Mouse (Mus musculus) embryo, embryonic 10 days (tissue): ENCODE results near the gene U2af2.
A peak's percentile ranks its signal among the peaks of the same experiment; 100 is the strongest.
"Not testable (repeated sequence)": the region's sequence is repeated elsewhere in the genome, so short reads cannot be mapped to it uniquely, and the experiment has no call there.

Experiments
- DNase-seq: peaks from one replicate; pipeline ENCODE4 v3.0.0-alpha.2; 2015; ENCODE audit warnings: low spot score

U2af2 gene

GRCm38 (mm10) chr7:5061774-5062359 is at the start of gene U2af2:
Gene U2af2, plus strand, starts transcription at chr7:5062143.
- peak; percentile 88 for DNase-seq

- no peak for DNase-seq
These were observed 49.0 kb upstream of the U2af2 start for GRCm38 (mm10) chr7:5012681-5013513.

GRCm38 (mm10) chr7:5014251-5015117 is 47.5 kb upstream of the U2af2 start, which contains the start of the genes Zfp524 and Fiz1:
Gene Zfp524, plus strand, starts transcription at chr7:5014415.
Gene Fiz1, minus strand, starts transcription at chr7:5014697.
- DNase-seq = peak; percentile 94

- DNase-seq = peak; percentile 94
These were observed 46.6 kb upstream of the U2af2 start, which contains the start of gene Gm44973 for GRCm38 (mm10) chr7:5015118-5016001. Gene Gm44973, plus strand, starts transcription at chr7:5015496.

- no peak for DNase-seq
These were observed 45.9 kb upstream of the U2af2 start for GRCm38 (mm10) chr7:5016057-5016456.

GRCm38 (mm10) chr7:5016920-5017319 is 45.0 kb upstream of the U2af2 start:
- DNase-seq = no peak

GRCm38 (mm10) chr7:5017352-5017751 is 44.6 kb upstream of the U2af2 start:
- DNase-seq = no peak

- DNase-seq = no peak
These were observed 44.0 kb upstream of the U2af2 start for GRCm38 (mm10) chr7:5017931-5018330.

GRCm38 (mm10) chr7:5019576-5019975 is 42.4 kb upstream of the U2af2 start:
- DNase-seq = not testable (repeated sequence)

GRCm38 (mm10) chr7:5020000-5020681 is 41.8 kb upstream of the U2af2 start, which contains the start of the genes Zfp865 and Ccdc106:
Gene Zfp865, plus strand, starts transcription at chr7:5020376.
Gene Ccdc106, plus strand, starts transcription at chr7:5020553.
- DNase-seq = peak; percentile 99

- DNase-seq = peak; percentile 39
These were observed 41.3 kb upstream of the U2af2 start for GRCm38 (mm10) chr7:5020685-5021084.

GRCm38 (mm10) chr7:5021197-5021596 is 40.7 kb upstream of the U2af2 start:
- no peak for DNase-seq

- no peak for DNase-seq
These were observed 32.4 kb upstream of the U2af2 start for GRCm38 (mm10) chr7:5029543-5029942.

- no peak for DNase-seq
These were observed 32.0 kb upstream of the U2af2 start for GRCm38 (mm10) chr7:5029946-5030345.

GRCm38 (mm10) chr7:5030554-5031275 is 31.2 kb upstream of the U2af2 start:
- DNase-seq = no peak

GRCm38 (mm10) chr7:5031496-5031895 is 30.4 kb upstream of the U2af2 start:
- no peak for DNase-seq

GRCm38 (mm10) chr7:5033818-5034217 is 28.1 kb upstream of the U2af2 start, which contains the start of gene 4632433K11Rik:
Gene 4632433K11Rik, plus strand, starts transcription at chr7:5034118.
- DNase-seq = no peak

- DNase-seq = no peak
These were observed 26.3 kb upstream of the U2af2 start for GRCm38 (mm10) chr7:5035628-5036027.

GRCm38 (mm10) chr7:5036136-5036535 is 25.8 kb upstream of the U2af2 start:
- no peak for DNase-seq

GRCm38 (mm10) chr7:5037026-5037425 is 24.9 kb upstream of the U2af2 start:
- no peak for DNase-seq
